Mouse (Mus musculus): ENCODE data around the gene Pofut1.
"Not testable (repeated sequence)": the region's sequence is repeated elsewhere in the genome, so short reads cannot be mapped to it uniquely, and the experiment has no call there.

Gene Pofut1

GRCm38 (mm10) chr2:153239021-153239859, 2.1 kb upstream of the Pofut1 start:
- in situ Hi-C loops (cut with MseI, MboI), result no loop called here

DNA sequence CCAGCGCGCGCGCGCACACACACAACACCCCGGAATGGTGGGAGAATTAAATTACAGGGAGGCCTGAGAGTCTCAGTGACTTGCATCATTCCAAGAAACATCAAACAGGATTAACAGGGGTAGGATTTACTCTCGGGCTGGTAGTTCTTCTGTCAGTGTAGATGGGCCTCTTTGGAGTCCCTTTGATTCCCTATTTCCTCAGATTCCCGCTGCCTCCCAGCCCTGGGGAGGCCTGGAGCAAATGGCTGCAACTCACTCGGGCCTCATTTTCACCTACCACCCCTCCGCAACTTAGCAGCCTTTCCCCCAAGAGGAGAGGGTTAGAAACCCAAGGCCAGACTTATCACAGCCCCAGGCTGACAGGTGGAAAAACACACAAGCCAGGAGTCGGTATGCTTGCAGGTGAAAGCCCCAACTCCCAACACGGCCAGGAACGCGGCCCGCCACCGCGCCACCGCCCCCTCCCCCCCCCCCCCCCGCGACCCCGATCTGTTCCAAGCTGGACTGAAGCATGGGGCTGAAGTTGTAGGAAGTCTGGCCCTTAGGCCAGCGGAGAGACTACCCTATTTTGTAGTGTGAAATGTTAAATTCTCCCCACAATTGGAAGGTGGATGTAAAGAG, 1.4 kb upstream of the Pofut1 start:
- in situ Hi-C loops (cut with MseI, MboI), result no loop called here

DNA sequence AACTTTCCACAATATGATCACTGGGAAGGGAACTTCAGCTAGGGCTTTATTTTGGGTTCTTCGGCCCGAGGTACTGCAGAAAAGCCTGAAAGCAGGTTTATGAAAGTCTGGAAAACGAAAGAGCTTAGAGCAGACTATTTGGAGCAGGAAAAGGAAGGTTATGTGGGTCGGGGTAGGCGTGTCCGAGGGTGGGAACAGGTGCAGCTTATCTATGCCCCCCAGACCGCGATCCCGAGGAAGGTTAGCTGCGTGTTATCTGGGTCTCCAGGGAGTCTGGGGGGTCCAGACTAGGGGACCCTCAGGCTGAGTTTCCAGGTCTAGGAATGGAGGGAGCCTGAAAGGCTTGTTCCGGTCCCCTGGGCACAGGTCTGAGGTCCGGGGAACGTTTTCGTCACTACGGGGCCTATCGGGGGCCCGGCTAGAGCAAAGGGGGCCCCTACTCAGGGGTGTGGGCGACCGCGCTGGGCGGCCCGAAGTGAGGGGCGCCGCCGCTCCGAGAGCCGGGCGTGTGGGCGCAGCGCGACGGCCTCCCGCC, 565 bp upstream of the Pofut1 start:
- in situ Hi-C loops (cut with MseI, MboI), result no loop called here

DNA sequence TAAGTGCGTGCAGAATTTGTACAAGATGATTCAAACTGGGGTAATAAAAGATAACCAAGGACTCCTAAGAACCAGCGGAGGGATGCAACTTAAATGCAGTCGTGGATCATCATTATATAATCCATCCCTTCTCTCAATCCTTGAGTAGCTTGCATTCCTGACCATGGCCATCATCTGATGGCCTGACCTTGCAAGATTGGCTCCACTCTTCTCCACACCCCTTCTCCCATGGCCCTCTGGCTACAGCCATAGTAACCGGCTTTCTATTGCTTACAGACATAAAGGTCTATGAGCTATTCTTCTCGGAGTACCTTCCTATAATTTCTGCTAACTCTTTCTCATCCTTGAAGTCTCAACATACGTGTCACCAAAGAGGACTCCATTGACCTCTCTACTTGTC, 823 bp downstream of the Pofut1 start:
- in situ Hi-C loops (cut with MseI, MboI), result no loop called here

DNA sequence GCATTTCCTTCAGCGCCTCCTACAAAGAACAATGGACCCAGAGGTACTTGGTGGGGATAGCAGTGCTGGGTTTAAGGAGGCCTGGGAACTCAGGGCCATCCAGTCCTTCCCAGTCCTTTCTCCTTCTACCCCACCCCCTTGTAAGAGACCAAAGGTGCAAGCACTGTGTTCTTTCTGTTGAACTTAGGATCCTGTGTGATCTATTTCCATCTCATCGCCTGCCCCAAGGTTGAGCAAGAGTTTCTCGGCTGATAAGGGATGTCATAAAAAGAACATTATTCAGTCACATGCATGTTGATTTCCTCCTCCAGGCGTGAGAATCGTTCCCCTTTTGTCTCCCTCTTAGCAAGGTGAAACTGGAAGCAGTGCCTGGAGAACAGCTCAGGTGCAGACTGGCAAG, 8.4 kb downstream of the Pofut1 start:
- in situ Hi-C loops (cut with MseI, MboI), result no loop called here

DNA sequence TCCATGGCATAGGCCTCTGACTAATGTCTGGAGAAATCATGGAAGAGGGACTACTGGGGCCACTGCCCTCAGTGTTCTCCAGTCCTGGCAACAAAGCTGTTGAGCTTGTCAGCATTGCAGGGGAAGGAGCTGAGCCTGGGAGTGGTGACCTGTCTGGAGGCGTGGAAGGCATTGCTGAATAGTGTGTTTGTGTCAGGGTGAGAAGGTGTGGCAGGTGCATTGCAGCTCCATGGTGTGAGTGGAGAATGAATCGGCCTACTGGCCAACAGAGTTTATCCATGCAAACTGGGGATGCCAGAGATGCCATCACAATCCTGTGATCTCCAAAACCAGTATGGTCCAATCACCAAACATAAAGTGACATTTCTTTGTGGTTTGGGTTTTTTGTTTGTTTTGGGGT, 15.3 kb downstream of the Pofut1 start:
- in situ Hi-C loops (cut with MseI, MboI), result no loop called here

DNA sequence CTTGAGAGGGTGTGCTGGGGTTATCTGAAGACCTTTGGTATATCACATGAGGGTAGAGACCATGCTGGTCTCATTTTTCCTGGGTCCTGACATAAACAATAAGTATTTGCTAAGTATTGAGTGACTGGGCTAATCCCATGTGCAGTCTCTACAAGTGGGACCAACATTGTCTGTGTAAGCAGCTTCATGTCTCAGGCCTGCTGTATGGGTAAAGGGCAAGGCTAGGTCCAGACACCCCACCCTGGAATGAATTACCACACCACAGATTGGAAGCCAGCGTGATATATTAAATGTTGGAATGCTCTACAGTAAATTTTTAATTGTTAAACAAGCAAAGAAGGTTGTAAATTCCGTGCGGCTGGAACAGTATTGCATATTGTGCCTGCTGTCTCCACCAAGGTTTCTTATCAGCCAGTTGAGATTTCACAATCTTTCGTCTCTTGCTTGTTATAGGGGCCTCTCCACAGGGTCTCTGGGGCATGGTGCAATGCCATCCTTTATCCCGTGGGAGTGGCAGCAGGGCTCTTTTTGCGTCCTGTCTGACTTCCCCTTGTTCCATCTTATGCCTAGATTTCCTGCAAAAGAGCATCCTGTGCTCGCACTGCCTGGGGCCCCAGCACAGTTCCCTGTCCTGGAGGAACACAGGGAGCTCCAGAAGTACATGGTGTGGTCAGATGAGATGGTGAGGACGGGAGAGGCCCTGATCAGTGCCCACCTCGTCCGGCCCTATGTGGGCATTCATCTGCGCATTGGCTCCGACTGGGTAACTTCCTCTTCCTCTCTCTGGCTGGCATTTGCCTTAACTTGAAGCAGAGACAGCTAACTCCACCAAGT, 17.9 kb downstream of the Pofut1 start:
- in situ Hi-C loops (cut with MseI, MboI), result no loop called here

GRCm38 (mm10) chr2:153259864-153260674, 18.7 kb downstream of the Pofut1 start:
- in situ Hi-C loops (cut with MseI, MboI), result no loop called here

- in situ Hi-C loops (cut with MseI, MboI), result no loop called here
These were observed 21.7 kb downstream of the Pofut1 start for GRCm38 (mm10) chr2:153263053-153263452.

GRCm38 (mm10) chr2:153267331-153267730, 26.0 kb downstream of the Pofut1 start:
- in situ Hi-C loops (cut with MseI, MboI), result no loop called here

- in situ Hi-C loops (cut with MseI, MboI), result not testable (repeated sequence)
These were observed 29.0 kb downstream of the Pofut1 start for GRCm38 (mm10) chr2:153270231-153270915.

DNA sequence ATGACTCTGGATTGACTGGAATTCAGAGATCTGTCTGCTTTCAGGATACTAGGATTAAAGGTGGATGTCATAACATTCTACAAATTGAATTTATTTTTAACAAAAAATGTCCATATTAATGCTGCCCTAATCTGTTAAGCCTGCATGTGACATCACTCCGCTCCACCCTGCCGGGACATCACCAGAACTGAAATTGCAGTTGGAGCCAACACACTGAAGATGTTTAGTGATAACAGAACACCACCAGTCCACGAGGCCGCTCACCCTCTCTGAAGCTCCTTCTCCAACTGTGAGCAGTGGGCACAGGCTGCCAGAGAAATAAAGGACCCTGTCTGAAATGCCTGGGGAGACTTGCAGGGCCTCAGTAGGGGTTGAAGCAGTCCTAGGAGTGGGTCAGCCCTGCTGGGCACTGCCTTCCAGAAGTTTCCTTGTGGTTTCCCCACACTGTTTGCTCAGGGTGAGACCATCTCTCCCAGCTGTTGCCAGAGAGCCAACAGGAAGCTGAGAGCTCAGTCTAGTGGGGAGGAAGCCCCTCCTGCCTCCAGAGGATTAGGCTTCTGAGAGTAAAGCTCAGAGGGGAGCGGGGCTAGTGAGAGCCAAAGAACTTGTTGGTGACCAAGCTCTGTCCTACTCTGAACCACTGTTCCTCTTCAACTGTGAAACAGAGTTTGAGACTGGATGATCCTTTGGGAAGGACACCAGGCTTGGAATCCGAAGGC, 33.0 kb downstream of the Pofut1 start:
- in situ Hi-C loops (cut with MseI, MboI), result not testable (repeated sequence)

- in situ Hi-C loops (cut with MseI, MboI), result no loop called here
These were observed 33.5 kb downstream of the Pofut1 start for GRCm38 (mm10) chr2:153274919-153275247.

GRCm38 (mm10) chr2:153275577-153275976, 34.2 kb downstream of the Pofut1 start:
- in situ Hi-C loops (cut with MseI, MboI), result not testable (repeated sequence)

GRCm38 (mm10) chr2:153276440-153276839, 35.1 kb downstream of the Pofut1 start:
- in situ Hi-C loops (cut with MseI, MboI), result no loop called here

- in situ Hi-C loops (cut with MseI, MboI), result not testable (repeated sequence)
These were observed 35.5 kb downstream of the Pofut1 start for GRCm38 (mm10) chr2:153276846-153277245.

GRCm38 (mm10) chr2:153278357-153278756, 37.0 kb downstream of the Pofut1 start:
- in situ Hi-C loops (cut with MseI, MboI), result no loop called here

- in situ Hi-C loops (cut with MseI, MboI), result no loop called here
These were observed 42.6 kb downstream of the Pofut1 start for GRCm38 (mm10) chr2:153283919-153284318.

DNA sequence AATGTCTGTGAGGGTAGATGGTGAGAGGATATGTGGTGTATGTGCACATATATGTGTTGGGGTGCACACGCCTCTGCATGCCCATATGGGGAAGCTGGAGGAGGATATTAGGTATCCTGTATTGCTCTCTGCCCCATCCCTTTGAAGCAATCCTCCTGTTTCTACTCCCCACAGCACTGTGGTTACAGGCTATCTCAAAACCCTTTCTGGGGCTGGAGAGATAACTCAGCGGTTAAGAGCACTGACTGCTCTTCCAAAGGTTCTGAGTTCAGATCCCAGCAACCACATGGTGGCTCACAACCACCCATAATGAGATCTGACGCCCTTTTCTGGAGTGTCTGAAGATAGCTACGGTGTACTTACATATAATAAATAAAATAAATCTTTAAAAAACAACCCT, 45.2 kb downstream of the Pofut1 start:
- in situ Hi-C loops (cut with MseI, MboI), result no loop called here

DNA sequence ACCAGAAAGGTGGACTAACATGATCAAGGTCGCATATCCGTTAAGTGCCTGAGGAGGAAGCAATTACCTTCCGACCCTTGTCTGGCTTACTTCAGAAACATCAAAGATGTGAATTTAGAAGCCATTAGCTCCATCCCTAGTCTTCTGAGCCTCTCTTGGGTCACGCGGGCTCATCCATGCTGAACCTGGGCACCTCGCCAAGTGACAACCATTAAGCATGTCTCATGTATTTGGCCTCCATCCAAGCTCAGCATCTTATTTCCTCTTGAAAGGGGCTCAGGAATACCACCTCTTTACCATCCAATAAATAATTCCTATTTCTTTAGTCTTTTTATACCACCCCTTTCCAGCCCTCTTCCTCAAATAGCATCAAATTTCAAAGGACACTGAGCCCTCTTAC, 46.5 kb downstream of the Pofut1 start:
- in situ Hi-C loops (cut with MseI, MboI), result no loop called here

Measured in mouse trophoblast stem cell (cell line).